Mouse (Mus musculus): Measurements from ENCODE around the gene Msh5. TPM values are rescaled to one million over a fixed set of nuclear protein-coding genes. Genes with fewer than 3 reads are reported as not detected.
A peak's percentile ranks its signal among the peaks of the same experiment; 100 is the strongest.

Gene Msh5
- polyA plus RNA-seq, 1 experiment from 2014 or later: 0.50 TPM

GRCm38 (mm10) chr17:35060737-35061297, 14.3 kb upstream of the Msh5 start:
- no peak overlapping the region for H3K27ac ChIP-seq
- H3K79me2 ChIP-seq (ENCODE audit: inconsistent target): peaks cover under 1% of the 10 kb centered on the region; the same call in 1 of the 2 replicates
- 82% methylated on average over 16 of the region's 22 CpGs for WGBS (ENCODE audit: missing documents)
- no peak overlapping the region for H3K4me3 ChIP-seq (ENCODE audit: inconsistent target)
- peaks cover 21% of the 10 kb centered on the region for H3K36me3 ChIP-seq (ENCODE audit: inconsistent target)

GRCm38 (mm10) chr17:35060071-35060470, 13.5 kb upstream of the Msh5 start:
- no peak overlapping the region for H3K4me3 ChIP-seq (ENCODE audit: inconsistent target)
- no peak overlapping the region for H3K27ac ChIP-seq
- peaks cover 8% of the 10 kb centered on the region for H3K79me2 ChIP-seq (ENCODE audit: inconsistent target)
- H3K36me3 ChIP-seq (ENCODE audit: inconsistent target): peaks cover 28% of the 10 kb centered on the region
- 68% methylated on average over 13 of the region's 14 CpGs for WGBS (ENCODE audit: missing documents)

GRCm38 (mm10) chr17:35058911-35059892, 12.7 kb upstream of the Msh5 start, which contains the start of gene Ddah2:
Gene Ddah2, plus strand, starts transcription at chr17:35059035.
- Histone ChIP-seq H3K36me3 (ENCODE audit: inconsistent target) (peaks cover 37% of the 10 kb centered on the region), H3K79me2 (ENCODE audit: inconsistent target) (peaks cover 17% of the 10 kb centered on the region), H3K27ac (peak within 1 kb of the TSS; percentile 35), H3K4me3 (ENCODE audit: inconsistent target) (peak within 1 kb of the TSS; percentile 37)
- 3% methylated on average over 48 of the region's 57 CpGs for WGBS (ENCODE audit: missing documents)

GRCm38 (mm10) chr17:35058316-35058715, 11.8 kb upstream of the Msh5 start:
- peaks cover 46% of the 10 kb centered on the region for H3K36me3 ChIP-seq (ENCODE audit: inconsistent target)
- H3K27ac ChIP-seq: no peak overlapping the region
- peaks cover 25% of the 10 kb centered on the region for H3K79me2 ChIP-seq (ENCODE audit: inconsistent target)
- 82% methylated on average over 9 of the region's 9 CpGs for WGBS (ENCODE audit: missing documents)
- H3K4me3 ChIP-seq (ENCODE audit: inconsistent target): no peak overlapping the region

GRCm38 (mm10) chr17:35057090-35057489, 10.5 kb upstream of the Msh5 start:
- Histone ChIP-seq H3K36me3 (ENCODE audit: inconsistent target) (peaks cover 57% of the 10 kb centered on the region), H3K4me3 (ENCODE audit: inconsistent target) (no peak overlapping the region), H3K79me2 (ENCODE audit: inconsistent target) (peaks cover 38% of the 10 kb centered on the region), H3K27ac (no peak overlapping the region)
- WGBS (ENCODE audit: missing documents): 87% methylated on average over 3 of the region's 3 CpGs

- Histone ChIP-seq H3K79me2 (ENCODE audit: inconsistent target) (peaks cover 50% of the 10 kb centered on the region), H3K36me3 (ENCODE audit: inconsistent target) (peaks cover 57% of the 10 kb centered on the region), H3K27ac (no peak overlapping the region), H3K4me3 (ENCODE audit: inconsistent target) (no peak overlapping the region)
- WGBS (ENCODE audit: missing documents): 89% methylated on average over 7 of the region's 7 CpGs
These were observed 9.3 kb upstream of the Msh5 start for GRCm38 (mm10) chr17:35055691-35056495.

- peak overlapping the region; percentile 98 for H3K27ac ChIP-seq
- 79% methylated on average over 7 of the region's 12 CpGs for WGBS (ENCODE audit: missing documents)
- H3K36me3 ChIP-seq (ENCODE audit: inconsistent target): peaks cover 45% of the 10 kb centered on the region
- peak overlapping the region; percentile 94 for H3K4me3 ChIP-seq (ENCODE audit: inconsistent target)
- peaks cover 61% of the 10 kb centered on the region for H3K79me2 ChIP-seq (ENCODE audit: inconsistent target)
These were observed 5.8 kb upstream of the Msh5 start for GRCm38 (mm10) chr17:35052271-35052798.

GRCm38 (mm10) chr17:35051156-35052086, 4.9 kb upstream of the Msh5 start:
- peak overlapping the region; percentile 94 for H3K4me3 ChIP-seq (ENCODE audit: inconsistent target)
- peaks cover 42% of the 10 kb centered on the region for H3K36me3 ChIP-seq (ENCODE audit: inconsistent target)
- H3K79me2 ChIP-seq (ENCODE audit: inconsistent target): peaks cover 61% of the 10 kb centered on the region
- H3K27ac ChIP-seq: peak overlapping the region; percentile 98
- WGBS (ENCODE audit: missing documents): under 1% methylated on average over 21 of the region's 21 CpGs

GRCm38 (mm10) chr17:35050126-35050750, 3.7 kb upstream of the Msh5 start:
- under 1% methylated on average over 27 of the region's 27 CpGs for WGBS (ENCODE audit: missing documents)
- peak overlapping the region; percentile 94 for H3K4me3 ChIP-seq (ENCODE audit: inconsistent target)
- peaks cover 55% of the 10 kb centered on the region for H3K79me2 ChIP-seq (ENCODE audit: inconsistent target)

GRCm38 (mm10) chr17:35049561-35050016, 3.0 kb upstream of the Msh5 start, which contains the start of gene Clic1:
Gene Clic1, plus strand, starts transcription at chr17:35049966.
- peak within 1 kb of the TSS; percentile 98 for H3K27ac ChIP-seq
- peaks cover 48% of the 10 kb centered on the region for H3K79me2 ChIP-seq (ENCODE audit: inconsistent target)
- H3K4me3 ChIP-seq (ENCODE audit: inconsistent target): peak within 1 kb of the TSS; percentile 94
- H3K36me3 ChIP-seq (ENCODE audit: inconsistent target): peaks cover 24% of the 10 kb centered on the region; the same call in 1 of the 2 replicates
- 0% methylated on average over 10 of the region's 11 CpGs for WGBS (ENCODE audit: missing documents)

More at GRCm38 (mm10) chr17:35050126-35050750, 3.7 kb upstream of the Msh5 start:
- H3K27ac ChIP-seq: peak overlapping the region; percentile 98
- peaks cover 31% of the 10 kb centered on the region for H3K36me3 ChIP-seq (ENCODE audit: inconsistent target)

GRCm38 (mm10) chr17:35048932-35049440, 2.4 kb upstream of the Msh5 start:
- Histone ChIP-seq H3K79me2 (ENCODE audit: inconsistent target) (peaks cover 42% of the 10 kb centered on the region), H3K4me3 (ENCODE audit: inconsistent target) (peak overlapping the region; percentile 94; the same call in 1 of the 2 replicates), H3K27ac (peak overlapping the region; percentile 98), H3K36me3 (ENCODE audit: inconsistent target) (peaks cover 18% of the 10 kb centered on the region; the same call in 1 of the 2 replicates)
- WGBS (ENCODE audit: missing documents): 18% methylated on average over 5 of the region's 5 CpGs

GRCm38 (mm10) chr17:35048149-35048931, 1.8 kb upstream of the Msh5 start:
- H3K79me2 ChIP-seq (ENCODE audit: inconsistent target): peaks cover 36% of the 10 kb centered on the region
- peaks cover 12% of the 10 kb centered on the region; the same call in 1 of the 2 replicates for H3K36me3 ChIP-seq (ENCODE audit: inconsistent target)
- WGBS (ENCODE audit: missing documents): 0% methylated on average over 11 of the region's 11 CpGs
- H3K4me3 ChIP-seq (ENCODE audit: inconsistent target): no peak overlapping the region; the same call in 1 of the 2 replicates
- peak overlapping the region; percentile 98 for H3K27ac ChIP-seq
